Mouse (Mus musculus) kidney, postnatal 0 days (tissue): ENCODE measurements around the gene Shf. TPM values are rescaled to one million over a fixed set of nuclear protein-coding genes. Genes with fewer than 3 reads are reported as not detected.

Source experiments
- ATAC-seq: fragments of 200-750 bp; cut with Nextera tagmentation; replicated peaks from 2 replicates; pipeline ENCODE4 v1.8.0; 2017; ENCODE audit warnings: low read depth, moderate number of reproducible peaks, moderate TSS enrichment, moderate library complexity; ENCODE audit not compliant: low FRiP score
- DNase-seq: peaks from one replicate; pipeline ENCODE4 v3.0.0-alpha.2; 2016; ENCODE audit warnings: low spot score
- H3K27ac ChIP-seq: fragments of 300-500 bp; sonication (generic); 2 replicates; pipeline ENCODE4 v1.5.1; 2014; ENCODE audit warnings: mild to moderate bottlenecking
- H3K27me3 ChIP-seq: fragments of 300-500 bp; sonication (generic); 2 replicates; pipeline ENCODE4 v1.6.1; 2014; ENCODE audit warnings: low read length, mixed read lengths; ENCODE audit not compliant: insufficient read depth
- H3K36me3 ChIP-seq: fragments of 300-500 bp; sonication (generic); 2 replicates; pipeline ENCODE4 v1.6.1; 2014; ENCODE audit warnings: low read length, mixed read lengths; ENCODE audit not compliant: insufficient read depth
- H3K4me1 ChIP-seq: fragments of 300-500 bp; sonication (generic); replicated peaks from 2 replicates; pipeline ENCODE4 v1.6.1; 2014; ENCODE audit warnings: antibody characterized with exemption, low read length, mixed read lengths; ENCODE audit not compliant: insufficient read depth
- H3K4me2 ChIP-seq: fragments of 300-500 bp; sonication (generic); 2 replicates; pipeline ENCODE4 v1.6.1; 2014; ENCODE audit warnings: mild to moderate bottlenecking, low read length, moderate library complexity, mixed read lengths
- H3K4me3 ChIP-seq: fragments of 300-500 bp; sonication (generic); replicated peaks from 2 replicates; pipeline ENCODE4 v1.5.1; 2014; ENCODE audit warnings: low read depth, low read length
- H3K9ac ChIP-seq: fragments of 300-500 bp; sonication (generic); 2 replicates; pipeline ENCODE4 v1.6.1; 2014; ENCODE audit warnings: low read depth, low read length
- H3K9me3 ChIP-seq: fragments of 300-500 bp; sonication (generic); replicated peaks from 2 replicates; pipeline ENCODE4 v1.6.1; 2016; ENCODE audit warnings: low read length, inconsistent platforms, mixed read lengths
- CTCF ChIP-seq: IDR thresholded peaks from 2 replicates; pipeline ENCODE4 v1.5.1; 2016; ENCODE audit warnings: antibody characterized with exemption, low read depth, mild to moderate bottlenecking, moderate library complexity
- WGBS: fragments of 180-500 bp; shearing (Covaris S2); extraction: QIAGEN DNeasy Blood & Tissue Kit; methylation state at CpG from one replicate; pipeline ENCODE4 v1.1.7; 2014; 5-methylcytosine and 5-hydroxymethylcytosine counted together
- polyA plus RNA-seq: library from polyadenylated mRNA; unstranded; fragments of >200 nt; fragmentation: Nextera tagmentation; extraction: Ambion mirVana; gene quantifications from 2 replicates; pipeline ENCODE4 v1.2.1, GENCODE M21; 2015

The Shf gene
- polyA plus RNA-seq, 1 experiment from 2014 or later = 2.3 TPM

DNA sequence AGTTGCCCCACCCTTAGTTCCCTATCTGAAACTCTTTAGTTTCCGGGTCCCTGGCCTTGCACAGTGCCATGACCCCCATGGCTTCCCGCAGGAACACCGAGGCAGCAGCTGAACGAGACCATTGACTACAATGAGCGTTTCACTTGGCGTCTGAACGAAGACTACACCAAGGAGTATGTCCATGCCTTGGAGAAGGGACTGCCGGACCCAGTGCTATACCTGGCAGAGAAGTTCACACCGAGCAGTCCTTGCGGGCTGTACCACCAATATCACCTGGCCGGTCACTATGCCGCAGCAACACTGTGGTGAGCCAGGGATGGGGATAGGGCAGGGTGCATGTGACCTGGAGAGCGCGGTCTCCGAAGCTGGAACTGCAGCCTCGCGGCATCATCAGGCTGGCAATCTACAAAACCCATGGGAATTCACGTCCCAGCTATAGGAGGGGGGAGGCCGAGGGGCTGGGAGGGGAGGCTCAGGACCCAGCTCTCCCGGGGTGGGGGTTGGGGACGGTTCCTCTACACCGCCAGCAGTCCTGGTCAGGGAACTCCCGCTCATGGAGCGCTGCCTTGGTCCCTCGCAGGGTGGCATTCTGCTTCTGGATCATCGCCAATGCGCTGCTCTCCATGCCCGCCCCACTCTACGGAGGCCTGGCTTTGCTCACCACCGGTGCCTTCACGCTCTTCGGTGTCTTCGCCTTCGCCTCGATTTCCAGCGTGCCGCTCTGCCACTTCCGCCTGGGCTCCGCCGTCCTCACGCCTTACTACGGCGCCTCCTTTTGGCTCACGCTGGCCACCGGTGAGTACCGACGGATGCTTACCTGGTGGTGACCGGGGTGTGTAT, 67.7 kb downstream of the Shf start:
- Histone ChIP-seq H3K27ac (no peak overlapping the region), H3K27me3 (peaks cover 59% of the 10 kb centered on the region), H3K9me3 (no peaks in the 10 kb centered on the region), H3K9ac (no peak overlapping the region), H3K4me1 (peaks cover 22% of the 10 kb centered on the region; the same call in 1 of the 2 replicates), H3K36me3 (no peaks in the 10 kb centered on the region), H3K4me3 (peak overlapping the region; percentile 19), H3K4me2 (peak overlapping the region; percentile 50)
- TF ChIP-seq CTCF = no peak
- under 1% methylated on average over 48 of the region's 48 CpGs for WGBS
- ATAC-seq (no peak), DNase-seq (no peak)

DNA sequence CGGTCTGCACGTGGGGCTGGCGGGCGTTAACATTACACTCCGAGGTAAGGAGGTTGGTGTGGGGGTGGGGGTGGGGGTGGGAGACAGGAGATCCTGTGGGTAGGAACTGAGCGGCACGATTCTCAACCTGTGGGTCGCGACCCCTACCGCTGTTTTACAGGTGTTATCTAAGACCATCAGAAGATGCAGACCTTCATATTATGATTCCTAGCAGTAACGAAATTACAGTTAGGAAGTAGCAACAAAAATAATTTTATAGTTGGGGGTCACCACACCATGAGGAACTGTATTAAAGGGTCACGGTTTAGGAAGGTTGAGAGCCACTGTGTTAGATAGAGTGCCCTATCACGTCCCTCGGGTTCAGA, 68.3 kb downstream of the Shf start:
- TF ChIP-seq CTCF = no peak

DNA sequence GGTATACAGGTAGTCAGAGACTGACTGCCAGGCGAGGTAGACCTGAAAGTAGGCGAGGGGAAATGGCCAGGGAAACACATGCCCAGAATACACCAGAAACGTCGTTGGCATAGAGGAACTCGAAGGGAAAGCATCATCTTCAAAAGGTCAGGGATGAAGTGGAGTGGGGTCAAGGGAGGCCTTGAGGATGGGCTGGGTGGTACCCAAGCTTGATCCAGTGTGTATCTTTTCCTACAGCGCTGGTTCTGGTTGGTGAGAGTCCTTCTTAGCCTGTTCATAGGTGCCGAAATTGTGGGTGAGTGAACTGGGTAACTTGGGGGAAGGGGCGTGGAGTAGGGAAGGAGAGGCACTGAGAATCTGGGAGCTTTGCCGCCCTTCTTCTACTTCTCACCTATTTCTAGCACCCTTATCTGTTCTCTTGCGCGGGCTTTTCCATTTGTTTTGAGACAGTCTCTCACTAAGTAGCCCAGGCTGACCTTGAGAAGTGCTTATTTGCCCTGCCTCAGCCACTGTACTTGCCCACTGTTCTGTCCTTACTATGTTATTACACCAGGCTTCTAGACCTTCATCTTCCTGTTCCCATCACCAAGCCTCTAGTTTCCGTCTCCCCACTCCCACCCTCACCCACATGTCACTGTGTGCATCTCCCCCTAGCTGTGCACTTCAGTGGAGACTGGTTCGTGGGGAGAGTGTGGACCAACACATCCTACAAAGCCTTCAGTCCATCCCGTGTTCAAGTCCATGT, 68.9 kb downstream of the Shf start:
- no peak overlapping the region for H3K4me2 ChIP-seq
- peaks cover 66% of the 10 kb centered on the region for H3K27me3 ChIP-seq
- no peaks in the 10 kb centered on the region for H3K36me3 ChIP-seq
- H3K9me3 ChIP-seq = no peaks in the 10 kb centered on the region
- H3K9ac ChIP-seq = no peak overlapping the region
- no peak for DNase-seq
- no peak for ATAC-seq
- no peak for TF ChIP-seq CTCF
- H3K4me1 ChIP-seq = peaks cover 22% of the 10 kb centered on the region; the same call in 1 of the 2 replicates
- H3K4me3 ChIP-seq = no peak overlapping the region
- 15% methylated on average over 14 of the region's 14 CpGs for WGBS
- H3K27ac ChIP-seq = no peak overlapping the region

More for the DNA sequence above, 68.3 kb downstream of the Shf start:
- peak overlapping the region; percentile 50; the same call in 1 of the 2 replicates for H3K4me2 ChIP-seq
- ATAC-seq (no peak), DNase-seq (no peak)
- H3K36me3 ChIP-seq = no peaks in the 10 kb centered on the region
- peak overlapping the region; percentile 19 for H3K4me3 ChIP-seq
- peaks cover 22% of the 10 kb centered on the region; the same call in 1 of the 2 replicates for H3K4me1 ChIP-seq
- no peak overlapping the region for H3K9ac ChIP-seq
- 5% methylated on average over 14 of the region's 14 CpGs for WGBS
- H3K27me3 ChIP-seq = peaks cover 61% of the 10 kb centered on the region
- H3K9me3 ChIP-seq = no peaks in the 10 kb centered on the region
- no peak overlapping the region for H3K27ac ChIP-seq

Other genes starting within 250 kb of the Shf start
- gene B2m, start 221.5 kb downstream of the Shf start, polyA plus RNA-seq = 437 and 500 TPM in 2 replicates
- not detected in 2 replicates for gene Trim69, start 208.5 kb downstream of the Shf start, polyA plus RNA-seq
- gene Patl2, start 183.0 kb downstream of the Shf start, polyA plus RNA-seq = 0.04 and 0.06 TPM in 2 replicates
- gene Terb2, start 182.9 kb downstream of the Shf start, polyA plus RNA-seq = not detected in 2 replicates
- gene Sord, start 134.4 kb downstream of the Shf start, polyA plus RNA-seq = 127 and 144 TPM in 2 replicates
- gene Duox2, start 70.7 kb downstream of the Shf start, polyA plus RNA-seq = 0.04 TPM in 2 replicates
- gene Duoxa2, start 70.3 kb downstream of the Shf start, polyA plus RNA-seq = not detected in 2 replicates
- 0.15 TPM in 1 of 2 replicates, not detected in the other for gene Duoxa1, start 55.4 kb downstream of the Shf start, polyA plus RNA-seq
- not detected in 2 replicates for gene Duox1, start 53.5 kb downstream of the Shf start, polyA plus RNA-seq
- 0.46 and 0.55 TPM in 2 replicates for gene Slc28a2, start 57.3 kb upstream of the Shf start, polyA plus RNA-seq
- gene Gm14085, start 115.8 kb upstream of the Shf start, polyA plus RNA-seq = 0.08 TPM in 1 of 2 replicates, not detected in the other
- gene Gatm, start 242.1 kb upstream of the Shf start, polyA plus RNA-seq = 270 and 317 TPM in 2 replicates